Mouse (Mus musculus) neural tube, embryonic 12.5 days (tissue): ENCODE results near the gene Tril. TPM values are rescaled to one million over a fixed set of nuclear protein-coding genes. Genes with fewer than 3 reads are reported as not detected.

Experiments
- ATAC-seq: fragments of 200-750 bp; cut with Nextera tagmentation; 2 replicates; pipeline ENCODE4 v1.8.0; 2017; ENCODE audit warnings: low read depth, mild to moderate bottlenecking, moderate TSS enrichment, moderate library complexity; ENCODE audit not compliant: low FRiP score
- H3K27ac ChIP-seq: fragments of 300-500 bp; sonication (generic); 2 replicates; pipeline ENCODE4 v1.5.1; 2016
- H3K27me3 ChIP-seq: fragments of 300-500 bp; sonication (generic); replicated peaks from 2 replicates; pipeline ENCODE4 v1.6.1; 2016; ENCODE audit warnings: mild to moderate bottlenecking
- H3K36me3 ChIP-seq: fragments of 300-500 bp; sonication (generic); 2 replicates; pipeline ENCODE4 v1.6.1; 2016; ENCODE audit warnings: mild to moderate bottlenecking
- H3K4me1 ChIP-seq: fragments of 300-500 bp; sonication (generic); 2 replicates; pipeline ENCODE4 v1.6.1; 2016
- H3K4me2 ChIP-seq: fragments of 300-500 bp; sonication (generic); replicated peaks from 2 replicates; pipeline ENCODE4 v1.6.1; 2016; ENCODE audit warnings: mild to moderate bottlenecking
- H3K4me3 ChIP-seq: fragments of 300-500 bp; sonication (generic); 2 replicates; pipeline ENCODE4 v1.5.1; 2016
- H3K9ac ChIP-seq: fragments of 300-500 bp; sonication (generic); 2 replicates; pipeline ENCODE4 v1.6.1; 2016; ENCODE audit warnings: mild to moderate bottlenecking
- H3K9me3 ChIP-seq: fragments of 300-500 bp; sonication (generic); 2 replicates; pipeline ENCODE4 v1.6.1; 2016; ENCODE audit warnings: mild to moderate bottlenecking
- WGBS: fragments of 180-500 bp; shearing (Covaris S2); methylation state at CpG from one replicate; pipeline ENCODE4 v1.1.7; 2016; 5-methylcytosine and 5-hydroxymethylcytosine counted together
- polyA plus RNA-seq: library from polyadenylated mRNA; unstranded; fragments of >200 nt; fragmentation: Nextera tagmentation; extraction: Ambion mirVana; gene quantifications from 2 replicates; pipeline ENCODE4 v1.2.1, GENCODE M21; 2016

Tril gene
- polyA plus RNA-seq, 1 experiment from 2014 or later = 29.8 TPM

GRCm38 (mm10) chr6:53818732-53819661, 1.6 kb downstream of the Tril start:
- Histone ChIP-seq H3K4me2 (peak overlapping the region; percentile 90), H3K9ac (peak overlapping the region; percentile 75), H3K27ac (no peak overlapping the region), H3K9me3 (no peaks in the 10 kb centered on the region), H3K36me3 (no peaks in the 10 kb centered on the region), H3K4me1 (peaks cover 33% of the 10 kb centered on the region), H3K4me3 (peak overlapping the region; percentile 52), H3K27me3 (peaks cover 53% of the 10 kb centered on the region)
- 7% methylated on average over 52 of the region's 52 CpGs for WGBS
- peak; percentile 61; the same call in 1 of the 2 replicates for ATAC-seq

GRCm38 (mm10) chr6:53818264-53818731, 2.3 kb downstream of the Tril start:
- peak; percentile 52 for ATAC-seq
- Histone ChIP-seq H3K36me3 (no peaks in the 10 kb centered on the region), H3K9me3 (no peaks in the 10 kb centered on the region), H3K27ac (no peak overlapping the region), H3K27me3 (peaks cover 51% of the 10 kb centered on the region), H3K4me1 (peaks cover 33% of the 10 kb centered on the region), H3K4me2 (peak overlapping the region; percentile 90), H3K4me3 (peak overlapping the region; percentile 52), H3K9ac (peak overlapping the region; percentile 75)
- 3% methylated on average over 42 of the region's 42 CpGs for WGBS

GRCm38 (mm10) chr6:53817763-53818174, 2.9 kb downstream of the Tril start:
- H3K27me3 ChIP-seq = peaks cover 48% of the 10 kb centered on the region
- H3K4me2 ChIP-seq = peak overlapping the region; percentile 90
- H3K9ac ChIP-seq = peak overlapping the region; percentile 75; the same call in 1 of the 2 replicates
- H3K4me3 ChIP-seq = peak overlapping the region; percentile 52
- H3K9me3 ChIP-seq = no peaks in the 10 kb centered on the region
- ATAC-seq = no peak
- H3K4me1 ChIP-seq = peaks cover 33% of the 10 kb centered on the region
- no peak overlapping the region for H3K27ac ChIP-seq
- no peaks in the 10 kb centered on the region for H3K36me3 ChIP-seq
- 17% methylated on average over 33 of the region's 33 CpGs for WGBS

GRCm38 (mm10) chr6:53816661-53817060, 4.0 kb downstream of the Tril start:
- ATAC-seq = no peak
- H3K4me1 ChIP-seq = peaks cover 33% of the 10 kb centered on the region
- WGBS = 82% methylated on average over 8 of the region's 8 CpGs

GRCm38 (mm10) chr6:53815691-53816090, 4.9 kb downstream of the Tril start:
- Histone ChIP-seq H3K4me2 (no peak overlapping the region), H3K4me1 (peaks cover 26% of the 10 kb centered on the region), H3K9me3 (no peaks in the 10 kb centered on the region), H3K27me3 (peaks cover 34% of the 10 kb centered on the region), H3K4me3 (no peak overlapping the region), H3K36me3 (no peaks in the 10 kb centered on the region), H3K9ac (no peak overlapping the region), H3K27ac (no peak overlapping the region)
- 76% methylated on average over 7 of the region's 7 CpGs for WGBS
- ATAC-seq = no peak

More at GRCm38 (mm10) chr6:53816661-53817060, 4.0 kb downstream of the Tril start:
- peak overlapping the region; percentile 90; the same call in 1 of the 2 replicates for H3K4me2 ChIP-seq
- H3K9me3 ChIP-seq = no peaks in the 10 kb centered on the region
- H3K4me3 ChIP-seq = no peak overlapping the region
- peaks cover 40% of the 10 kb centered on the region for H3K27me3 ChIP-seq
- H3K9ac ChIP-seq = no peak overlapping the region
- H3K36me3 ChIP-seq = no peaks in the 10 kb centered on the region
- H3K27ac ChIP-seq = no peak overlapping the region

GRCm38 (mm10) chr6:53814214-53814613, 6.4 kb downstream of the Tril start:
- no peak for ATAC-seq
- no peaks in the 10 kb centered on the region for H3K36me3 ChIP-seq
- H3K9me3 ChIP-seq = no peaks in the 10 kb centered on the region
- H3K4me1 ChIP-seq = peaks cover 16% of the 10 kb centered on the region
- H3K27me3 ChIP-seq = peaks cover 22% of the 10 kb centered on the region
- no peak overlapping the region for H3K4me3 ChIP-seq
- no peak overlapping the region for H3K27ac ChIP-seq
- H3K9ac ChIP-seq = no peak overlapping the region
- no peak overlapping the region for H3K4me2 ChIP-seq

GRCm38 (mm10) chr6:53812242-53812641, 8.4 kb downstream of the Tril start:
- Histone ChIP-seq H3K9ac (no peak overlapping the region), H3K4me2 (no peak overlapping the region), H3K27me3 (peaks cover 3% of the 10 kb centered on the region), H3K9me3 (no peaks in the 10 kb centered on the region), H3K36me3 (no peaks in the 10 kb centered on the region), H3K27ac (no peak overlapping the region), H3K4me1 (0 out of 2 replicates have a peak, but pooled peaks cover under 1% of the 10 kb centered on the region), H3K4me3 (no peak overlapping the region)
- ATAC-seq = no peak
- WGBS = 59% methylated on average over 3 of the region's 3 CpGs

GRCm38 (mm10) chr6:53808801-53809200, 11.8 kb downstream of the Tril start:
- H3K9me3 ChIP-seq = no peaks in the 10 kb centered on the region
- no peaks in the 10 kb centered on the region for H3K36me3 ChIP-seq
- H3K27ac ChIP-seq = no peak overlapping the region
- H3K4me3 ChIP-seq = no peak overlapping the region
- H3K4me2 ChIP-seq = no peak overlapping the region
- WGBS = 81% methylated on average over 9 of the region's 9 CpGs
- no peaks in the 10 kb centered on the region for H3K27me3 ChIP-seq
- ATAC-seq = no peak
- H3K4me1 ChIP-seq = 0 out of 2 replicates have a peak, but pooled peaks cover 11% of the 10 kb centered on the region
- H3K9ac ChIP-seq = no peak overlapping the region

GRCm38 (mm10) chr6:53807185-53807584, 13.4 kb downstream of the Tril start:
- Histone ChIP-seq H3K9me3 (no peaks in the 10 kb centered on the region), H3K4me2 (no peak overlapping the region), H3K4me3 (no peak overlapping the region), H3K9ac (no peak overlapping the region), H3K4me1 (0 out of 2 replicates have a peak, but pooled peaks cover 11% of the 10 kb centered on the region), H3K27ac (no peak overlapping the region), H3K36me3 (no peaks in the 10 kb centered on the region), H3K27me3 (no peaks in the 10 kb centered on the region)
- 72% methylated on average over 3 of the region's 3 CpGs for WGBS
- ATAC-seq = no peak

GRCm38 (mm10) chr6:53806591-53807023, 14.0 kb downstream of the Tril start:
- Histone ChIP-seq H3K27me3 (no peaks in the 10 kb centered on the region), H3K4me2 (no peak overlapping the region), H3K4me3 (no peak overlapping the region), H3K9ac (no peak overlapping the region), H3K36me3 (no peaks in the 10 kb centered on the region), H3K27ac (0 out of 2 replicates have a peak overlapping the region, but pooled peaks have one; percentile 7), H3K4me1 (0 out of 2 replicates have a peak, but pooled peaks cover 11% of the 10 kb centered on the region), H3K9me3 (no peaks in the 10 kb centered on the region)
- ATAC-seq = no peak
- WGBS = 29% methylated on average over 8 of the region's 8 CpGs

GRCm38 (mm10) chr6:53806021-53806420, 14.6 kb downstream of the Tril start:
- no peaks in the 10 kb centered on the region for H3K36me3 ChIP-seq
- no peak overlapping the region for H3K27ac ChIP-seq
- 81% methylated on average over 5 of the region's 5 CpGs for WGBS
- no peak overlapping the region for H3K4me2 ChIP-seq
- H3K27me3 ChIP-seq = no peaks in the 10 kb centered on the region
- H3K9ac ChIP-seq = no peak overlapping the region
- H3K9me3 ChIP-seq = no peaks in the 10 kb centered on the region
- no peak overlapping the region for H3K4me3 ChIP-seq
- no peak for ATAC-seq
- 0 out of 2 replicates have a peak, but pooled peaks cover 11% of the 10 kb centered on the region for H3K4me1 ChIP-seq

- no peak overlapping the region for H3K9ac ChIP-seq
- no peaks in the 10 kb centered on the region for H3K27me3 ChIP-seq
- H3K4me2 ChIP-seq = no peak overlapping the region
- 77% methylated on average over 6 of the region's 6 CpGs for WGBS
- no peaks in the 10 kb centered on the region for H3K36me3 ChIP-seq
- H3K4me3 ChIP-seq = no peak overlapping the region
- H3K4me1 ChIP-seq = peaks cover 11% of the 10 kb centered on the region; the same call in 1 of the 2 replicates
- ATAC-seq = no peak
- H3K27ac ChIP-seq = no peak overlapping the region
- no peaks in the 10 kb centered on the region for H3K9me3 ChIP-seq
These were observed 16.5 kb downstream of the Tril start for GRCm38 (mm10) chr6:53804145-53804544.
